Comparison of ENCODE assay signal across 9 mouse cellular contexts in the genomic region with DNA sequence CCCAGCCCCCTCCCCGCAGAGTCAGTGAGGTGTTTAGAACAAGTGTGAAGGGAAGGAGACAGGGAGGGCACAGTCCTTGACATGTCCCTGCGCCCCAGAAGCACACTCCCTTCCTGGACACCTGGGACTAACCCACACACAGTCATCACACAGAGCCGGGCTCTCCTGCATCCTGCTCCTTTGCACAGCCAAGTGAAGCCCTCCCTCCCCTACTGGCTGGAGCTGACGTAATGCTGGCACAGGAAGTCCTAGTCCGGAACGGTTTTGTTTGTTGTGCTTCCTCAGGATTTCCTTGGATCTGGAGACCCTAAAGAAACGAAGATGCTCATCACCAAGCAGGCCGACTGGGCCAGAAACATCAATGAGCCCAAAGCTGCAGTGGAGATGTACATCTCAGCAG. TPM values are rescaled to one million over a fixed set of nuclear protein-coding genes. Genes with fewer than 3 reads are reported as not detected.
DNase-seq lines count a peak whose midpoint lies in the region; ATAC-seq and TF ChIP-seq lines count a peak whose summit lies in the region.
"Had no signal": no experiment of that assay in that cellular context is flagged by ENCODE, and none has a peak within 500 bp of the region (broad histone marks: within the 10 kb centered on the region; RNA-seq: fewer than 3 reads in every experiment).

No protein-coding gene starts in this region.

- peaks cover 48% of the 10 kb centered on the region for H3K36me3 ChIP-seq in forebrain, embryonic 10.5 days (replicated peaks)
- peaks cover 28% of the 10 kb centered on the region for H3K36me3 ChIP-seq in forebrain, embryonic 13.5 days (ENCODE audit: poor library complexity, severe bottlenecking)
- no peaks in the 10 kb centered on the region; the same call in 1 of the 2 replicates for H3K36me3 ChIP-seq in heart, adult 2 months (ENCODE audit: control insufficient read depth, insufficient read depth, low read length)
- peaks cover 9% of the 10 kb centered on the region for H3K36me3 ChIP-seq in kidney, embryonic 16.5 days (ENCODE audit: insufficient read depth, low read length)

- TF ChIP-seq CTCF in heart, adult 2 months (IDR thresholded peaks at IDR 0.05) = no peak

- WGBS in forebrain, embryonic 10.5 days = 81% methylated on average over 8 of the region's 8 CpGs
- 82% methylated on average over 8 of the region's 8 CpGs for WGBS in forebrain, embryonic 13.5 days
- WGBS in heart, adult 2 months = 32% methylated on average over 8 of the region's 8 CpGs
- 23% methylated on average over 8 of the region's 8 CpGs for WGBS in kidney, embryonic 16.5 days

- H3K4me1 ChIP-seq in forebrain, embryonic 10.5 days = peaks cover 24% of the 10 kb centered on the region
- peaks cover 31% of the 10 kb centered on the region for H3K4me1 ChIP-seq in forebrain, embryonic 13.5 days
- H3K4me1 ChIP-seq in heart, adult 2 months (ENCODE audit: control insufficient read depth, insufficient read depth, low read length) = peaks cover 41% of the 10 kb centered on the region
- H3K4me1 ChIP-seq in kidney, embryonic 16.5 days (ENCODE audit: insufficient read depth, low read length) = peaks cover 19% of the 10 kb centered on the region

- ATAC-seq in forebrain, embryonic 13.5 days = no peak
- ATAC-seq in kidney, embryonic 16.5 days (ENCODE audit: low FRiP score, low TSS enrichment) = peak; percentile 77
- 0 out of 2 replicates have a peak, but pooled peaks have one; percentile 11 for ATAC-seq in megakaryocyte, adult 5-6 weeks (ENCODE audit: poor library complexity, severe bottlenecking)
- ATAC-seq in CD4-positive, CD25-positive, alpha-beta regulatory T cell, adult 4 months = no peak

- H3K4me2 ChIP-seq in forebrain, embryonic 13.5 days = no peak overlapping the region
- H3K4me2 ChIP-seq in kidney, embryonic 16.5 days (replicated peaks; ENCODE audit: low read depth, low read length) = no peak overlapping the region

- H3K27ac ChIP-seq in forebrain, embryonic 10.5 days = peak overlapping the region; percentile 48; the same call in 1 of the 2 replicates
- no peak overlapping the region for H3K27ac ChIP-seq in forebrain, embryonic 13.5 days
- H3K27ac ChIP-seq in heart, adult 2 months = peak overlapping the region; percentile 66
- H3K27ac ChIP-seq in kidney, embryonic 16.5 days (ENCODE audit: low read length) = peak overlapping the region; percentile 70

- intact Hi-C loops in heart, adult 2 months (cut with DNase I) = loop anchor here (1.0 to 2.0 kb wide), 3 partner anchors 49 to 97 kb away; a partner anchor contains a TSS

- no peak for DNase-seq in forebrain, embryonic 10.5 days (ENCODE audit: extremely low spot score, low spot score)
- peak; percentile 74 to 87 for DNase-seq in heart, adult 2 months
- DNase-seq in layer of hippocampus, adult 11-12 months (ENCODE audit: low spot score) = no peak
- no peak for DNase-seq in left cerebral cortex, adult 8-10 months (ENCODE audit: low spot score in 2 of 2)

- TF ChIP-seq EP300 in heart, adult 2 months (IDR thresholded peaks at IDR 0.05; ENCODE audit: insufficient read depth, low read depth, low read length) = peak; percentile 99

- no peak overlapping the region for H3K9ac ChIP-seq in forebrain, embryonic 13.5 days
- peak overlapping the region; percentile 31 for H3K9ac ChIP-seq in heart, adult 2 months (ENCODE audit: low read depth, low read length)
- H3K9ac ChIP-seq in kidney, embryonic 16.5 days (replicated peaks; ENCODE audit: low read length) = no peak overlapping the region

- H3K9me3 ChIP-seq in forebrain, embryonic 10.5 days = no peaks in the 10 kb centered on the region
- no peaks in the 10 kb centered on the region for H3K9me3 ChIP-seq in forebrain, embryonic 13.5 days (replicated peaks)
- H3K9me3 ChIP-seq in kidney, embryonic 16.5 days (ENCODE audit: low read length) = no peaks in the 10 kb centered on the region

- H3K4me3 ChIP-seq in forebrain, embryonic 10.5 days = no peak overlapping the region
- H3K4me3 ChIP-seq in forebrain, embryonic 13.5 days = no peak overlapping the region
- no peak overlapping the region for H3K4me3 ChIP-seq in heart, adult 2 months
- H3K4me3 ChIP-seq in kidney, embryonic 16.5 days (ENCODE audit: low read length) = no peak overlapping the region

- peak; percentile 50 for TF ChIP-seq POLR2A in heart, adult 2 months (IDR thresholded peaks at IDR 0.05; ENCODE audit: insufficient read depth, low read depth, low read length)

- no peaks in the 10 kb centered on the region for H3K27me3 ChIP-seq in forebrain, embryonic 10.5 days (ENCODE audit: poor library complexity, severe bottlenecking)
- no peaks in the 10 kb centered on the region for H3K27me3 ChIP-seq in forebrain, embryonic 13.5 days
- no peaks in the 10 kb centered on the region for H3K27me3 ChIP-seq in heart, adult 2 months (ENCODE audit: control insufficient read depth, insufficient read depth, low read length)
- H3K27me3 ChIP-seq in kidney, embryonic 16.5 days (ENCODE audit: insufficient read depth, low read length) = no peaks in the 10 kb centered on the region

- H3K79me2 ChIP-seq in heart, adult 2 months (replicated peaks; ENCODE audit: control insufficient read depth, insufficient read depth, low read length) = no peaks in the 10 kb centered on the region

RNA-seq across cellular contexts. Expression of a gene that starts 21.6 kb away (rescaled TPM):
- 0.06 and 0.10 TPM in 2 replicates for polyA plus RNA-seq in forebrain, embryonic 10.5 days (2016; fragmentation: Nextera tagmentation; extraction: Ambion mirVana)
- 0.10 and 0.17 TPM in 2 replicates for polyA plus RNA-seq in forebrain, embryonic 13.5 days (2015; fragmentation: Nextera tagmentation; extraction: Ambion mirVana)
- total RNA-seq in heart, adult 2 months (2021) = under 1 TPM in 1 of 2 experiments, not detected in 1; 0.23 TPM
- 0.44 and 1.3 TPM in 2 replicates for polyA plus RNA-seq in heart, adult 2 months (2012; rRNA removed)
- polyA plus RNA-seq in kidney, embryonic 16.5 days (2015; fragmentation: Nextera tagmentation; extraction: Ambion mirVana) = 0.16 and 0.37 TPM in 2 replicates
- 0.41 TPM in 1 of 2 replicates, not detected in the other for total RNA-seq in megakaryocyte, adult 5-6 weeks (2015)
- 0.04 TPM in 1 of 2 replicates, not detected in the other for total RNA-seq in megakaryocyte, adult 5-6 weeks (2017)
- polyA plus RNA-seq in CD4-positive, CD25-positive, alpha-beta regulatory T cell, adult 4 months (2017; shearing (Covaris generic)) = not detected
- under 1 TPM; 0.07 to 0.59 (median 0.24) TPM for total RNA-seq in left cerebral cortex, adult 8-10 months (2022)
- polyA plus RNA-seq: neural tube, embryonic 11.5 days had no signal

RNA-seq across cellular contexts. Expression of a gene that starts 34.8 kb away (rescaled TPM):
- not detected in 2 replicates for polyA plus RNA-seq in forebrain, embryonic 10.5 days (2016; fragmentation: Nextera tagmentation; extraction: Ambion mirVana)
- polyA plus RNA-seq in forebrain, embryonic 13.5 days (2015; fragmentation: Nextera tagmentation; extraction: Ambion mirVana) = not detected in 2 replicates
- total RNA-seq in heart, adult 2 months (2021) = not detected
- not detected in 2 replicates for polyA plus RNA-seq in heart, adult 2 months (2012; rRNA removed)
- not detected in 2 replicates for polyA plus RNA-seq in kidney, embryonic 16.5 days (2015; fragmentation: Nextera tagmentation; extraction: Ambion mirVana)
- total RNA-seq in megakaryocyte, adult 5-6 weeks (2015) = not detected in 2 replicates
- not detected in 2 replicates for total RNA-seq in megakaryocyte, adult 5-6 weeks (2017)
- polyA plus RNA-seq in CD4-positive, CD25-positive, alpha-beta regulatory T cell, adult 4 months (2017; shearing (Covaris generic)) = not detected
- not detected for total RNA-seq in left cerebral cortex, adult 8-10 months (2022)
- polyA plus RNA-seq: neural tube, embryonic 11.5 days had no signal

RNA-seq across cellular contexts. Expression of a gene that starts 56.7 kb away (rescaled TPM):
- polyA plus RNA-seq in forebrain, embryonic 10.5 days (2016; fragmentation: Nextera tagmentation; extraction: Ambion mirVana) = 31.0 TPM in 2 replicates
- 26.1 and 28.4 TPM in 2 replicates for polyA plus RNA-seq in forebrain, embryonic 13.5 days (2015; fragmentation: Nextera tagmentation; extraction: Ambion mirVana)
- 1 to 10 TPM; 6.6 to 7.3 TPM for total RNA-seq in heart, adult 2 months (2021)
- 12.8 and 15.2 TPM in 2 replicates for polyA plus RNA-seq in heart, adult 2 months (2012; rRNA removed)
- 38.4 and 40.1 TPM in 2 replicates for polyA plus RNA-seq in kidney, embryonic 16.5 days (2015; fragmentation: Nextera tagmentation; extraction: Ambion mirVana)
- 1.1 and 3.3 TPM in 2 replicates for total RNA-seq in megakaryocyte, adult 5-6 weeks (2015)
- 2.8 and 4.8 TPM in 2 replicates for total RNA-seq in megakaryocyte, adult 5-6 weeks (2017)
- 1 to 10 TPM; 1.7 to 5.1 TPM for polyA plus RNA-seq in CD4-positive, CD25-positive, alpha-beta regulatory T cell, adult 4 months (2017; shearing (Covaris generic))
- 10 to 100 TPM; 27.1 to 30.5 (median 27.7) TPM for total RNA-seq in left cerebral cortex, adult 8-10 months (2022)

RNA-seq across cellular contexts. Expression of a gene that starts 56.8 kb away (rescaled TPM):
- 36.2 and 39.2 TPM in 2 replicates for polyA plus RNA-seq in forebrain, embryonic 10.5 days (2016; fragmentation: Nextera tagmentation; extraction: Ambion mirVana)
- polyA plus RNA-seq in forebrain, embryonic 13.5 days (2015; fragmentation: Nextera tagmentation; extraction: Ambion mirVana) = 20.4 and 21.3 TPM in 2 replicates
- 1 to 10 TPM in 1 of 2 experiments, under 1 TPM in 1; 0.93 to 1.5 TPM for total RNA-seq in heart, adult 2 months (2021)
- 1.2 and 1.5 TPM in 2 replicates for polyA plus RNA-seq in heart, adult 2 months (2012; rRNA removed)
- 18.6 and 22.0 TPM in 2 replicates for polyA plus RNA-seq in kidney, embryonic 16.5 days (2015; fragmentation: Nextera tagmentation; extraction: Ambion mirVana)
- total RNA-seq in megakaryocyte, adult 5-6 weeks (2015) = 9.1 and 10.9 TPM in 2 replicates
- 19.9 and 21.3 TPM in 2 replicates for total RNA-seq in megakaryocyte, adult 5-6 weeks (2017)
- polyA plus RNA-seq in CD4-positive, CD25-positive, alpha-beta regulatory T cell, adult 4 months (2017; shearing (Covaris generic)) = 10 to 100 TPM in 1 of 2 experiments, 1 to 10 TPM in 1; 9.8 to 14.9 TPM
- total RNA-seq in left cerebral cortex, adult 8-10 months (2022) = 1 to 10 TPM; 7.8 to 9.4 (median 8.1) TPM

Comparison
In these comparisons a context has a peak if more than half of its experiments do, and no peak if none do; other contexts are left out.
1. DNase-seq: peak in heart, adult 2 months (2 of 2); none in forebrain, embryonic 10.5 days (single experiment), layer of hippocampus, adult 11-12 months (single experiment) and left cerebral cortex, adult 8-10 months (0 of 2).
2. ATAC-seq: peak in kidney, embryonic 16.5 days (single experiment) and megakaryocyte, adult 5-6 weeks (single experiment); none in forebrain, embryonic 13.5 days (single experiment) and CD4-positive, CD25-positive, alpha-beta regulatory T cell, adult 4 months (single experiment).